Mouse (Mus musculus): ENCODE results near the gene Tjp1. TPM values are rescaled to one million over a fixed set of nuclear protein-coding genes. Genes with fewer than 3 reads are reported as not detected.

The Tjp1 gene
- polyA plus RNA-seq, 1 experiment = 62.4 TPM

- Histone ChIP-seq H3K4me1 (ENCODE audit: control insufficient read depth, insufficient read depth, low read length) (peaks cover 2% of the 10 kb centered on the region), H3K4me3 (ENCODE audit: insufficient read depth, low read length) (no peak overlapping the region), H3K27ac (ENCODE audit: insufficient read depth, low read length) (no peak overlapping the region)
- TF ChIP-seq POLR2A (IDR thresholded peaks at IDR 0.05; ENCODE audit: extremely low read depth, insufficient read depth, low read length) = no peak
- peak; percentile 70 for TF ChIP-seq CTCF (IDR thresholded peaks at IDR 0.05; ENCODE audit: extremely low read depth, insufficient read depth, low read length)
Measured at GRCm38 (mm10) chr7:65319047-65319725, 208.4 kb downstream of the Tjp1 start.

GRCm38 (mm10) chr7:65317418-65317817 is 210.2 kb downstream of the Tjp1 start:
- H3K4me1 ChIP-seq (ENCODE audit: control insufficient read depth, insufficient read depth, low read length) = peaks cover 2% of the 10 kb centered on the region
- no peak overlapping the region for H3K27ac ChIP-seq (ENCODE audit: insufficient read depth, low read length)
- TF ChIP-seq CTCF (IDR thresholded peaks at IDR 0.05; ENCODE audit: extremely low read depth, insufficient read depth, low read length) = peak; percentile 82
- no peak for TF ChIP-seq POLR2A (IDR thresholded peaks at IDR 0.05; ENCODE audit: extremely low read depth, insufficient read depth, low read length)
- H3K4me3 ChIP-seq (ENCODE audit: insufficient read depth, low read length) = no peak overlapping the region

GRCm38 (mm10) chr7:65315182-65315581 is 212.4 kb downstream of the Tjp1 start:
- Histone ChIP-seq H3K27ac (ENCODE audit: insufficient read depth, low read length) (no peak overlapping the region), H3K4me3 (ENCODE audit: insufficient read depth, low read length) (no peak overlapping the region), H3K4me1 (ENCODE audit: control insufficient read depth, insufficient read depth, low read length) (no peaks in the 10 kb centered on the region)
- no peak for TF ChIP-seq CTCF (IDR thresholded peaks at IDR 0.05; ENCODE audit: extremely low read depth, insufficient read depth, low read length)
- TF ChIP-seq POLR2A (IDR thresholded peaks at IDR 0.05; ENCODE audit: extremely low read depth, insufficient read depth, low read length) = no peak

GRCm38 (mm10) chr7:65296675-65297589 is 230.6 kb downstream of the Tjp1 start:
- H3K27ac ChIP-seq (ENCODE audit: insufficient read depth, low read length) = no peak overlapping the region
- no peak overlapping the region for H3K4me3 ChIP-seq (ENCODE audit: insufficient read depth, low read length)
- H3K4me1 ChIP-seq (ENCODE audit: control insufficient read depth, insufficient read depth, low read length) = no peaks in the 10 kb centered on the region; the same call in 1 of the 2 replicates
- TF ChIP-seq CTCF (IDR thresholded peaks at IDR 0.05; ENCODE audit: extremely low read depth, insufficient read depth, low read length) = no peak
- no peak for TF ChIP-seq POLR2A (IDR thresholded peaks at IDR 0.05; ENCODE audit: extremely low read depth, insufficient read depth, low read length)

GRCm38 (mm10) chr7:65282886-65283285 is 244.7 kb downstream of the Tjp1 start:
- no peak overlapping the region for H3K4me3 ChIP-seq (ENCODE audit: insufficient read depth, low read length)
- TF ChIP-seq CTCF (IDR thresholded peaks at IDR 0.05; ENCODE audit: extremely low read depth, insufficient read depth, low read length) = no peak
- TF ChIP-seq POLR2A (IDR thresholded peaks at IDR 0.05; ENCODE audit: extremely low read depth, insufficient read depth, low read length) = no peak
- peaks cover 3% of the 10 kb centered on the region for H3K4me1 ChIP-seq (ENCODE audit: control insufficient read depth, insufficient read depth, low read length)
- H3K27ac ChIP-seq (ENCODE audit: insufficient read depth, low read length) = no peak overlapping the region

- TF ChIP-seq CTCF (IDR thresholded peaks at IDR 0.05; ENCODE audit: extremely low read depth, insufficient read depth, low read length) (no peak), POLR2A (IDR thresholded peaks at IDR 0.05; ENCODE audit: extremely low read depth, insufficient read depth, low read length) (no peak)
- no peak overlapping the region for H3K4me3 ChIP-seq (ENCODE audit: insufficient read depth, low read length)
- no peak overlapping the region for H3K27ac ChIP-seq (ENCODE audit: insufficient read depth, low read length)
- H3K4me1 ChIP-seq (ENCODE audit: control insufficient read depth, insufficient read depth, low read length) = peaks cover 3% of the 10 kb centered on the region
Measured at GRCm38 (mm10) chr7:65281960-65282359, 245.6 kb downstream of the Tjp1 start.

- Histone ChIP-seq H3K27ac (ENCODE audit: insufficient read depth, low read length) (no peak overlapping the region), H3K4me3 (ENCODE audit: insufficient read depth, low read length) (no peak overlapping the region), H3K4me1 (ENCODE audit: control insufficient read depth, insufficient read depth, low read length) (peaks cover 3% of the 10 kb centered on the region)
- TF ChIP-seq CTCF (IDR thresholded peaks at IDR 0.05; ENCODE audit: extremely low read depth, insufficient read depth, low read length) (no peak), POLR2A (IDR thresholded peaks at IDR 0.05; ENCODE audit: extremely low read depth, insufficient read depth, low read length) (no peak)
Measured at GRCm38 (mm10) chr7:65280944-65281912, 246.4 kb downstream of the Tjp1 start.

- no peak for TF ChIP-seq POLR2A (IDR thresholded peaks at IDR 0.05; ENCODE audit: extremely low read depth, insufficient read depth, low read length)
- TF ChIP-seq CTCF (IDR thresholded peaks at IDR 0.05; ENCODE audit: extremely low read depth, insufficient read depth, low read length) = no peak
- Histone ChIP-seq H3K4me1 (ENCODE audit: control insufficient read depth, insufficient read depth, low read length) (peaks cover 3% of the 10 kb centered on the region), H3K4me3 (ENCODE audit: insufficient read depth, low read length) (no peak overlapping the region), H3K27ac (ENCODE audit: insufficient read depth, low read length) (no peak overlapping the region)
Measured at GRCm38 (mm10) chr7:65279277-65279676, 248.3 kb downstream of the Tjp1 start.

- no peak for TF ChIP-seq POLR2A (IDR thresholded peaks at IDR 0.05; ENCODE audit: extremely low read depth, insufficient read depth, low read length)
- TF ChIP-seq CTCF (IDR thresholded peaks at IDR 0.05; ENCODE audit: extremely low read depth, insufficient read depth, low read length) = no peak
- no peak overlapping the region for H3K27ac ChIP-seq (ENCODE audit: insufficient read depth, low read length)
- H3K4me3 ChIP-seq (ENCODE audit: insufficient read depth, low read length) = no peak overlapping the region
- no peaks in the 10 kb centered on the region for H3K4me1 ChIP-seq (ENCODE audit: control insufficient read depth, insufficient read depth, low read length)
Measured at GRCm38 (mm10) chr7:65275761-65276160, 251.8 kb downstream of the Tjp1 start.
